Mouse (Mus musculus): Measurements from ENCODE around the gene Pmpca.

GRCm38 (mm10) chr2:26444368-26444767 lies 55.2 kb downstream of the Pmpca start:
- TF ChIP-seq POLR2A (IDR thresholded peaks at IDR 0.05; ENCODE audit: borderline replicate concordance, extremely low read depth, insufficient read depth, insufficient read length, poor library complexity, severe bottlenecking): no peak
- no peak for TF ChIP-seq CTCF (IDR thresholded peaks at IDR 0.05; ENCODE audit: borderline replicate concordance, extremely low read depth, insufficient read depth, insufficient read length)

Data from brain, embryonic 14.5 days (tissue).